Mouse (Mus musculus): ENCODE data around the gene Mdc1. TPM values are rescaled to one million over a fixed set of nuclear protein-coding genes. Genes with fewer than 3 reads are reported as not detected.

Gene Mdc1
- polyA plus RNA-seq, 1 experiment from 2014 or later = 22.9 TPM

- H3K36me3 ChIP-seq (ENCODE audit: inconsistent target) = peaks cover 9% of the 10 kb centered on the region; the same call in 1 of the 2 replicates
- H3K27ac ChIP-seq = no peak overlapping the region
Observed at GRCm38 (mm10) chr17:35903992-35904355, 62.7 kb downstream of the Mdc1 start.

DNA sequence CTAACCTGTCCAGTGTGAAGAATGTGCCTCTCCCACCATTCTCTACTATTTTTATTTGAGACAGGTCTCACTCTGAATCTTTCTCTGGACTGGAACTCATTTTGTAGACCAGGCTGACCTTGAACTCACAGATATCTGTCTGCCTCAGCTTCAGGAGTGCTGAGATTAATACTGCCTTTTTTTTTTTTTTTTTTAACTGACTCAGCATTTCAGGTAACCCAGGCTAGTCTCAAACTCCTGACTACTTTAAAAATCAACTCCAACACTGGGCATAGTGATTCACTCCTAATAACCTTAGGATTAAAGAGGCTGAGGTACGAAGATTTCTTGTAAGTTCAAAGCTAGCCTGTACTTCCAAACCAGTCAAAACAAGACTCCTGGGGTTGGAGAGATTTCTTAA is 64.3 kb downstream of the Mdc1 start:
- no peaks in the 10 kb centered on the region; the same call in 1 of the 2 replicates for H3K79me2 ChIP-seq (ENCODE audit: inconsistent target)
- 100% methylated on average over 1 of the region's 1 CpGs for WGBS (ENCODE audit: missing documents)
- H3K27ac ChIP-seq = no peak overlapping the region
- H3K4me3 ChIP-seq (ENCODE audit: inconsistent target) = no peak overlapping the region
- peaks cover 9% of the 10 kb centered on the region; the same call in 1 of the 2 replicates for H3K36me3 ChIP-seq (ENCODE audit: inconsistent target)

More at GRCm38 (mm10) chr17:35903992-35904355, 62.7 kb downstream of the Mdc1 start:
- Histone ChIP-seq H3K4me3 (ENCODE audit: inconsistent target) (no peak overlapping the region), H3K79me2 (ENCODE audit: inconsistent target) (no peaks in the 10 kb centered on the region)
- WGBS (ENCODE audit: missing documents) = 33% methylated on average over 4 of the region's 4 CpGs

DNA sequence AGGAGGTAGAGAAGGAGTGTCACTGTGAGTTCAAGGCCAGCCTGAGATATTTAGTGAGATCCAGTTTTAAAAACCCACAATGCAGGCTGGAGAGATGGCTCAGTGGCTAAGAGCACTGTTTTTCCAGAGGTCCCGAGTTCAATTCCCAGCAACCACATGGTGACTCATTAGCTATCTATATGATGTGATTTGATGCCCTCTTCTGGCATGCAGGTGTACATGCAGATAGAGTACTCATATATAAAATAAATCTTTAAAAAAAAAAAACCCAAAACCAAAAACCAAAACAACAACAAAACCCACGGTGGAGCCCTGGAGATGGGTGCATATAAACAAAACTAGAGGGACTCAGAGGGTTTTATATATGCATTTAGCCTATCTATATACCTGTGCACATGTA is 66.3 kb downstream of the Mdc1 start:
- H3K27ac ChIP-seq = no peak overlapping the region
- H3K36me3 ChIP-seq (ENCODE audit: inconsistent target) = peaks cover 14% of the 10 kb centered on the region; the same call in 1 of the 2 replicates
- peaks cover 17% of the 10 kb centered on the region for H3K79me2 ChIP-seq (ENCODE audit: inconsistent target)
- WGBS (ENCODE audit: missing documents) = 54% methylated on average over 2 of the region's 2 CpGs
- H3K4me3 ChIP-seq (ENCODE audit: inconsistent target) = no peak overlapping the region

Other genes with a start within 250 kb of the Mdc1 start
- not detected in 3 replicates for gene Sfta2, start 240.0 kb upstream of the Mdc1 start, polyA plus RNA-seq (2018)
- not detected in 3 replicates for gene Gm9573, start 214.9 kb upstream of the Mdc1 start, polyA plus RNA-seq (2018)
- gene Mucl3, start 197.8 kb upstream of the Mdc1 start, polyA plus RNA-seq (2018) = not detected in 3 replicates
- gene Vars2, start 173.9 kb upstream of the Mdc1 start, polyA plus RNA-seq (2018) = 3.5 to 5.8 TPM (median 4.5 TPM) in 3 replicates
- gene Gtf2h4, start 167.8 kb upstream of the Mdc1 start, polyA plus RNA-seq (2018) = 6.2 to 17.0 TPM (median 10.0 TPM) in 3 replicates
- 0.27 to 0.42 TPM in 2 of 3 replicates, not detected in the other for gene Ddr1, start 136.9 kb upstream of the Mdc1 start, polyA plus RNA-seq (2018)
- gene Ier3, start 19.8 kb upstream of the Mdc1 start, polyA plus RNA-seq (2018) = 20.7 to 61.5 TPM (median 37.3 TPM) in 3 replicates
- gene Flot1, start 18.3 kb upstream of the Mdc1 start, polyA plus RNA-seq (2018) = 42.9 to 64.8 TPM (median 56.1 TPM) in 3 replicates
- gene Tubb5, start 3.2 kb upstream of the Mdc1 start, polyA plus RNA-seq (2018) = 187 to 603 TPM (median 205 TPM) in 3 replicates
- 5.9 to 14.4 TPM (median 6.8 TPM) in 3 replicates for gene Nrm, start 19.8 kb downstream of the Mdc1 start, polyA plus RNA-seq (2018)
- 166 to 235 TPM (median 189 TPM) in 3 replicates for gene Ppp1r18, start 24.1 kb downstream of the Mdc1 start, polyA plus RNA-seq (2018)
- gene Dhx16, start 38.3 kb downstream of the Mdc1 start, polyA plus RNA-seq (2018) = 19.3 to 24.2 TPM (median 19.8 TPM) in 3 replicates
- gene 2310061I04Rik, start 55.9 kb downstream of the Mdc1 start, polyA plus RNA-seq (2018) = 26.7 to 32.7 TPM (median 27.9 TPM) in 3 replicates
- 3.8 to 11.5 TPM (median 6.7 TPM) in 3 replicates for gene Atat1, start 68.6 kb downstream of the Mdc1 start, polyA plus RNA-seq (2018)
- gene Mrps18b, start 74.9 kb downstream of the Mdc1 start, polyA plus RNA-seq (2018) = 31.2 to 75.1 TPM (median 49.9 TPM) in 3 replicates
- 27.4 to 97.8 TPM (median 35.0 TPM) in 3 replicates for gene Ppp1r10, start 74.9 kb downstream of the Mdc1 start, polyA plus RNA-seq (2018)
- gene Abcf1, start 128.2 kb downstream of the Mdc1 start, polyA plus RNA-seq (2018) = 65.4 to 217 TPM (median 77.6 TPM) in 3 replicates
- gene Gnl1, start 138.3 kb downstream of the Mdc1 start, polyA plus RNA-seq (2018) = 24.9 to 38.6 TPM (median 28.9 TPM) in 3 replicates
- gene Prr3, start 138.7 kb downstream of the Mdc1 start, polyA plus RNA-seq (2018) = 8.8 to 13.9 TPM (median 9.5 TPM) in 3 replicates
- gene H2-T24, start 179.0 kb downstream of the Mdc1 start, polyA plus RNA-seq (2018) = 34.5 to 71.7 TPM (median 59.9 TPM) in 3 replicates
- gene H2-T23, start 191.3 kb downstream of the Mdc1 start, polyA plus RNA-seq (2018) = 196 to 602 TPM (median 274 TPM) in 3 replicates
- gene H2-T22, start 201.2 kb downstream of the Mdc1 start, polyA plus RNA-seq (2018) = 56.5 to 198 TPM (median 94.0 TPM) in 3 replicates
- not detected in 3 replicates for gene Gm6034, start 201.4 kb downstream of the Mdc1 start, polyA plus RNA-seq (2018)
- 0.16 to 0.64 TPM (median 0.34 TPM) in 3 replicates for gene Gm11127, start 216.9 kb downstream of the Mdc1 start, polyA plus RNA-seq (2018)